21 mouse cellular contexts compared by ENCODE assay signal in genomic region chr15:23021151-23021550, GRCm38 (mm10).
DNase-seq lines count a peak whose midpoint lies in the region; ATAC-seq and TF ChIP-seq lines count a peak whose summit lies in the region.
"Had no signal": no experiment of that assay in that cellular context is flagged by ENCODE, and none has a peak within 500 bp of the region (broad histone marks: within the 10 kb centered on the region; RNA-seq: fewer than 3 reads in every experiment).

No protein-coding gene starts in this region.

- H3K4me3 ChIP-seq in forebrain, embryonic 11.5 days (ENCODE audit: low read depth, low read length) = no peak overlapping the region
- no peak overlapping the region for H3K4me3 ChIP-seq in forebrain, postnatal 0 days (ENCODE audit: low read depth, low read length)
- H3K4me3 ChIP-seq in lung, embryonic 15.5 days = no peak overlapping the region
- no peak overlapping the region for H3K4me3 ChIP-seq in neural tube, embryonic 12.5 days
- H3K4me3 ChIP-seq: kidney, embryonic 15.5 days; limb, embryonic 10.5 days; liver, embryonic 15.5 days; myocyte; stomach, embryonic 15.5 days had no signal

- no peak overlapping the region for H3K4me2 ChIP-seq in forebrain, embryonic 11.5 days (ENCODE audit: low read depth, low read length, severe bottlenecking)
- no peak overlapping the region for H3K4me2 ChIP-seq in forebrain, postnatal 0 days (ENCODE audit: low read depth)
- no peak overlapping the region for H3K4me2 ChIP-seq in lung, embryonic 15.5 days
- no peak overlapping the region for H3K4me2 ChIP-seq in neural tube, embryonic 12.5 days (replicated peaks)
- H3K4me2 ChIP-seq: kidney, embryonic 15.5 days; liver, embryonic 15.5 days; stomach, embryonic 15.5 days had no signal

- no peak for TF ChIP-seq CTCF in forebrain, postnatal 0 days (IDR thresholded peaks at IDR 0.05; ENCODE audit: low read depth)

- DNase-seq in forebrain, embryonic 11.5 days (ENCODE audit: low spot score) = no peak
- no peak for DNase-seq in forebrain, postnatal 0 days
- DNase-seq in lung, postnatal 4 days = no peak
- DNase-seq in neural tube, embryonic 10.5 days (ENCODE audit: extremely low spot score, low spot score) = no peak
- peak; percentile 15 for DNase-seq in retina, embryonic 14.5 days (ENCODE audit: low spot score)
- DNase-seq in cerebellum, adult 11 months = no peak
- DNase-seq: adrenal gland, postnatal 25 days; cerebellum, adult 9-10 months; liver; midbrain, embryonic 14.5 days; thymus, postnatal 36 days had no signal

- no peaks in the 10 kb centered on the region for H3K36me3 ChIP-seq in forebrain, embryonic 11.5 days (ENCODE audit: control insufficient read depth, insufficient read depth, low read length)
- H3K36me3 ChIP-seq in forebrain, postnatal 0 days (ENCODE audit: insufficient read depth) = no peaks in the 10 kb centered on the region
- no peaks in the 10 kb centered on the region for H3K36me3 ChIP-seq in lung, embryonic 15.5 days
- no peaks in the 10 kb centered on the region for H3K36me3 ChIP-seq in neural tube, embryonic 12.5 days
- H3K36me3 ChIP-seq: kidney, embryonic 15.5 days; limb, embryonic 10.5 days; liver, embryonic 15.5 days; stomach, embryonic 15.5 days had no signal

- ATAC-seq in forebrain, embryonic 11.5 days (replicated peaks; ENCODE audit: low FRiP score) = peak; percentile 27; the same call in 1 of the 2 replicates
- no peak for ATAC-seq in forebrain, postnatal 0 days
- ATAC-seq in lung, embryonic 15.5 days (ENCODE audit: borderline replicate concordance, extremely low read depth, low FRiP score, low TSS enrichment) = peak; percentile 79
- ATAC-seq in neural tube, embryonic 12.5 days (ENCODE audit: low FRiP score, low read depth) = 0 out of 2 replicates have a peak, but pooled peaks have one; percentile 37
- ATAC-seq: forebrain, embryonic 14.5 days; hindbrain, postnatal 0 days; intestine, embryonic 16.5 days had no signal

- WGBS in forebrain, embryonic 11.5 days = 45% methylated on average over 2 of the region's 2 CpGs
- 54% methylated on average over 2 of the region's 2 CpGs for WGBS in forebrain, postnatal 0 days
- 49% methylated on average over 2 of the region's 2 CpGs for WGBS in lung, embryonic 15.5 days
- WGBS in neural tube, embryonic 12.5 days = 56% methylated on average over 2 of the region's 2 CpGs

- no peaks in the 10 kb centered on the region for H3K4me1 ChIP-seq in forebrain, embryonic 11.5 days (replicated peaks; ENCODE audit: control insufficient read depth, insufficient read depth, low read length)
- no peaks in the 10 kb centered on the region for H3K4me1 ChIP-seq in forebrain, postnatal 0 days (ENCODE audit: insufficient read depth)
- H3K4me1 ChIP-seq in lung, embryonic 15.5 days = no peaks in the 10 kb centered on the region
- H3K4me1 ChIP-seq in neural tube, embryonic 12.5 days = no peaks in the 10 kb centered on the region
- H3K4me1 ChIP-seq: kidney, embryonic 15.5 days; limb, embryonic 10.5 days; liver, embryonic 15.5 days; stomach, embryonic 15.5 days had no signal

- no peaks in the 10 kb centered on the region for H3K27me3 ChIP-seq in forebrain, embryonic 11.5 days (ENCODE audit: control insufficient read depth, insufficient read depth, low read length)
- no peaks in the 10 kb centered on the region for H3K27me3 ChIP-seq in forebrain, postnatal 0 days (ENCODE audit: insufficient read depth, low read length)
- no peaks in the 10 kb centered on the region for H3K27me3 ChIP-seq in lung, embryonic 15.5 days
- H3K27me3 ChIP-seq in neural tube, embryonic 12.5 days (replicated peaks) = no peaks in the 10 kb centered on the region
- H3K27me3 ChIP-seq: kidney, embryonic 15.5 days; liver, embryonic 15.5 days; stomach, embryonic 15.5 days had no signal

- no peak overlapping the region for H3K9ac ChIP-seq in forebrain, embryonic 11.5 days (ENCODE audit: low read length)
- H3K9ac ChIP-seq in forebrain, postnatal 0 days = no peak overlapping the region
- H3K9ac ChIP-seq in lung, embryonic 15.5 days = no peak overlapping the region
- no peak overlapping the region for H3K9ac ChIP-seq in neural tube, embryonic 12.5 days
- H3K9ac ChIP-seq: kidney, embryonic 15.5 days; liver, embryonic 15.5 days; stomach, embryonic 15.5 days had no signal

- H3K9me3 ChIP-seq in forebrain, embryonic 11.5 days (ENCODE audit: control insufficient read depth, low read length) = no peaks in the 10 kb centered on the region
- no peaks in the 10 kb centered on the region for H3K9me3 ChIP-seq in forebrain, postnatal 0 days (ENCODE audit: low read length)
- H3K9me3 ChIP-seq in lung, embryonic 15.5 days = no peaks in the 10 kb centered on the region
- H3K9me3 ChIP-seq in neural tube, embryonic 12.5 days = no peaks in the 10 kb centered on the region
- H3K9me3 ChIP-seq: kidney, embryonic 15.5 days; limb, embryonic 10.5 days; liver, embryonic 15.5 days; stomach, embryonic 15.5 days had no signal

- H3K27ac ChIP-seq in forebrain, embryonic 11.5 days (ENCODE audit: low read depth, low read length) = no peak overlapping the region
- no peak overlapping the region for H3K27ac ChIP-seq in forebrain, postnatal 0 days (ENCODE audit: low read depth, low read length)
- no peak overlapping the region for H3K27ac ChIP-seq in lung, embryonic 15.5 days
- no peak overlapping the region for H3K27ac ChIP-seq in neural tube, embryonic 12.5 days
- H3K27ac ChIP-seq: hindbrain, postnatal 0 days; kidney, embryonic 15.5 days; limb, embryonic 10.5 days; liver, embryonic 15.5 days; stomach, embryonic 15.5 days had no signal
